Mouse (Mus musculus): ENCODE measurements around the gene Asrgl1. TPM values are rescaled to one million over a fixed set of nuclear protein-coding genes. Genes with fewer than 3 reads are reported as not detected.
"Not testable (repeated sequence)": the region's sequence is repeated elsewhere in the genome, so short reads cannot be mapped to it uniquely, and the experiment has no call there.

Asrgl1 gene
- polyA plus RNA-seq, 1 experiment from 2014 or later = 10.7 TPM

DNA sequence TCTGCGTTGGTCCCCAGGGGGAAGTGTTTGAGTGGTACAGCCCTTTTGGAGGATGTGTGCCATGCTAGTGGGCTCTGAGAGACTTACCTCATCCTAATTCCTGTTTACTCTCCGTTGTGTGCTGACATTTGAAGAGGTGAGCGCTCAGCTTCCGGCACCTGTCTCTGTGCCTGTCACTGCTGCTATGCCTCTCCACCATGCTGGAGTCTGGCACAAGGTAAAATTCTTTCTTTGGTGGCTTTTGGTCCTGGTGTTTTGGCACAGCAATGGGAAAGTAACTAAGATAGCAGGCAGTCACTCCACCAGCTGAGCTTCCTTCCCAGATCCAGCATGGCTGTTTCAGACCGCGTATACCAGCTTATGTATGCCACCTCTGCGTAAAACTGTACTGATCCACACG is 35.7 kb downstream of the Asrgl1 start:
- H3K4me2 ChIP-seq (ENCODE audit: low read length) = no peak overlapping the region
- no peak for DNase-seq (ENCODE audit: low spot score)
- no peaks in the 10 kb centered on the region for H3K36me3 ChIP-seq (ENCODE audit: control insufficient read depth, insufficient read depth, low read length)
- no peak overlapping the region for H3K27ac ChIP-seq (ENCODE audit: low read depth)
- no peaks in the 10 kb centered on the region for H3K27me3 ChIP-seq (replicated peaks; ENCODE audit: control insufficient read depth, insufficient read depth, low read length)
- 87% methylated on average over 8 of the region's 8 CpGs for WGBS
- H3K9me3 ChIP-seq (ENCODE audit: control insufficient read depth, low read length) = no peaks in the 10 kb centered on the region
- no peak overlapping the region for H3K4me3 ChIP-seq (ENCODE audit: low read depth, low read length)
- H3K4me1 ChIP-seq (replicated peaks; ENCODE audit: control insufficient read depth, insufficient read depth, low read length) = 0 out of 2 replicates have a peak, but pooled peaks cover under 1% of the 10 kb centered on the region
- H3K9ac ChIP-seq (ENCODE audit: low read length) = no peak overlapping the region
- no peak for ATAC-seq (replicated peaks; ENCODE audit: low FRiP score, low TSS enrichment, low read depth)

GRCm38 (mm10) chr19:9097441-9097840 is 38.0 kb downstream of the Asrgl1 start:
- WGBS = 85% methylated on average over 13 of the region's 13 CpGs
- no peak overlapping the region for H3K9ac ChIP-seq (ENCODE audit: low read length)
- no peak overlapping the region for H3K27ac ChIP-seq (ENCODE audit: low read depth)
- H3K4me1 ChIP-seq (replicated peaks; ENCODE audit: control insufficient read depth, insufficient read depth, low read length) = no peaks in the 10 kb centered on the region
- ATAC-seq (replicated peaks; ENCODE audit: low FRiP score, low TSS enrichment, low read depth) (no peak), DNase-seq (ENCODE audit: low spot score) (no peak)
- H3K27me3 ChIP-seq (replicated peaks; ENCODE audit: control insufficient read depth, insufficient read depth, low read length) = no peaks in the 10 kb centered on the region
- no peak overlapping the region for H3K4me2 ChIP-seq (ENCODE audit: low read length)
- no peaks in the 10 kb centered on the region for H3K9me3 ChIP-seq (ENCODE audit: control insufficient read depth, low read length)
- H3K36me3 ChIP-seq (ENCODE audit: control insufficient read depth, insufficient read depth, low read length) = no peaks in the 10 kb centered on the region
- no peak overlapping the region for H3K4me3 ChIP-seq (ENCODE audit: low read depth, low read length)

- WGBS = 64% methylated on average over 5 of the region's 5 CpGs
Measured at GRCm38 (mm10) chr19:9095111-9095510, 40.3 kb downstream of the Asrgl1 start.

DNA sequence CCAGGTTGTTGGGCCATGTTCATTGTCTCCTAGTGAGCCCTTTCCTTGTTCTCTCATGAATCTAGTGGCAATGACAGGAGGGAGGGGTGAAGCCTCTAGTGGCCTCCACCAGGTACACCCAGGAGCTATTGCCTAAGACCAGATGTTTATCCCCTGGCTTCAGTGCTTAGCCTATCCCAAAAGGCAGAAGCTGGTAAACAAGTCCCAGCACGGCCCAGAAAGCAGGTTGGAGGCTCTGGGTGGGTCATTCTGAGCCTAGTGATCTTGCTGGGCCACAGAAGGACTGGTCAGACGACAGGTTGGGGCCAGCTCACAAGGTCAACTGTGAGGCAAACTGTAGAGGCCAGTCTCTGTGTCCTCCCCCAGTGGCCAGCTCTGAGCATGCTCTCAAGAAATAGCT is 44.7 kb downstream of the Asrgl1 start:
- no peak for DNase-seq (ENCODE audit: low spot score)
- H3K9me3 ChIP-seq (ENCODE audit: control insufficient read depth, low read length) = no peaks in the 10 kb centered on the region
- 60% methylated on average over 2 of the region's 2 CpGs for WGBS

More at GRCm38 (mm10) chr19:9095111-9095510, 40.3 kb downstream of the Asrgl1 start:
- Histone ChIP-seq H3K4me1 (replicated peaks; ENCODE audit: control insufficient read depth, insufficient read depth, low read length) (no peaks in the 10 kb centered on the region), H3K4me3 (ENCODE audit: low read depth, low read length) (no peak overlapping the region), H3K9me3 (ENCODE audit: control insufficient read depth, low read length) (no peaks in the 10 kb centered on the region), H3K27ac (ENCODE audit: low read depth) (no peak overlapping the region), H3K4me2 (ENCODE audit: low read length) (no peak overlapping the region), H3K9ac (ENCODE audit: low read length) (no peak overlapping the region), H3K36me3 (ENCODE audit: control insufficient read depth, insufficient read depth, low read length) (no peaks in the 10 kb centered on the region), H3K27me3 (replicated peaks; ENCODE audit: control insufficient read depth, insufficient read depth, low read length) (no peaks in the 10 kb centered on the region)
- DNase-seq (ENCODE audit: low spot score) (no peak), ATAC-seq (replicated peaks; ENCODE audit: low FRiP score, low TSS enrichment, low read depth) (no peak)

DNA sequence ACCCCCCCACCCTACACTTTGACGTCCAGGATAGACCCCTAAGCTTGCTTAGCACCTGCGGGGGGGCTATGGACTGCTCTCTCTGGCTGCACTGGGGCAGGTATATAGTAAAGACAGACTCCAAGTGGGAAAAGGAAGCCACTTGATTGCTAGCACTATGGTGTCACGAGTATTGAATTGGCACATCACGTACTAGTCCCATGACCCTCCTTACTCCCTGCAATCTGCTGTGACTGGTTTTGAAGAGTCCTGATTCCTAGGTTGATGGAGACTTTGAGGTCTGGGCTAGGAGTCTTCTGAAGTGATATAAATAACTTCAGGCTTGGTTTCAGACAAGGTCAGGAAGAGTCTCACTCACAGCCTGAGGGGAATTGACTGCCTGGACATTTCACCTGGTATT is 45.2 kb downstream of the Asrgl1 start:
- H3K9ac ChIP-seq (ENCODE audit: low read length) = no peak overlapping the region
- WGBS = 70% methylated on average over 4 of the region's 4 CpGs
- no peak overlapping the region for H3K27ac ChIP-seq (ENCODE audit: low read depth)
- H3K4me2 ChIP-seq (ENCODE audit: low read length) = no peak overlapping the region
- H3K27me3 ChIP-seq (replicated peaks; ENCODE audit: control insufficient read depth, insufficient read depth, low read length) = no peaks in the 10 kb centered on the region
- H3K4me3 ChIP-seq (ENCODE audit: low read depth, low read length) = no peak overlapping the region
- ATAC-seq (replicated peaks; ENCODE audit: low FRiP score, low TSS enrichment, low read depth) (no peak), DNase-seq (ENCODE audit: low spot score) (no peak)
- no peaks in the 10 kb centered on the region for H3K36me3 ChIP-seq (ENCODE audit: control insufficient read depth, insufficient read depth, low read length)
- no peaks in the 10 kb centered on the region for H3K4me1 ChIP-seq (replicated peaks; ENCODE audit: control insufficient read depth, insufficient read depth, low read length)
- H3K9me3 ChIP-seq (ENCODE audit: control insufficient read depth, low read length) = no peaks in the 10 kb centered on the region

More for the DNA sequence above, 44.7 kb downstream of the Asrgl1 start:
- no peak overlapping the region for H3K27ac ChIP-seq (ENCODE audit: low read depth)
- no peaks in the 10 kb centered on the region for H3K27me3 ChIP-seq (replicated peaks; ENCODE audit: control insufficient read depth, insufficient read depth, low read length)
- H3K36me3 ChIP-seq (ENCODE audit: control insufficient read depth, insufficient read depth, low read length) = no peaks in the 10 kb centered on the region
- no peak overlapping the region for H3K4me2 ChIP-seq (ENCODE audit: low read length)
- no peaks in the 10 kb centered on the region for H3K4me1 ChIP-seq (replicated peaks; ENCODE audit: control insufficient read depth, insufficient read depth, low read length)
- ATAC-seq (replicated peaks; ENCODE audit: low FRiP score, low TSS enrichment, low read depth) = no peak
- no peak overlapping the region for H3K9ac ChIP-seq (ENCODE audit: low read length)
- H3K4me3 ChIP-seq (ENCODE audit: low read depth, low read length) = no peak overlapping the region

DNA sequence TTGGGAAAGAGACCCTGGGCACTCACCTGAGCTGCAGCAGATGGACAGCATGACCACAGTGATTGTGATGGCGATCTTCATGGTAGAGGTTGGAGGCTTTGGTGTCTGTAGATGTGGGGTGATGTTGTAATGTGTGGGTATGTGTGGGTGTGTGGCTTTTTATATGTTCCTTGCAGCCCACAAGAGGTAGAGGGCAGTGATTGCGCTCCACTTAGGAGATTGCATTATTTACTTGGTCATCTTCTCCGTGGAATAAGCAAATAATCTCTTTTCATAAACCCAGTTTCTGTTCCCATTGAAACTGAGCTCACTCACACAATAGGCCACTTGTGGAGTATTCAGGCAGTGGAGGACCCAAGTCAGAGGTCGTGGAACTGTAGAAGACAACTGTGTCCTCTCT is 47.6 kb downstream of the Asrgl1 start, which contains the start of gene Scgb1a1:
Gene Scgb1a1 (minus strand): TSS at position 138 of the 400 bp plus-strand sequence.
- H3K9me3 ChIP-seq (ENCODE audit: control insufficient read depth, low read length) = no peaks in the 10 kb centered on the region
- H3K9ac ChIP-seq (ENCODE audit: low read length) = no peak within 1 kb of the TSS
- no peak within 1 kb of the TSS for H3K4me3 ChIP-seq (ENCODE audit: low read depth, low read length)
- H3K36me3 ChIP-seq (ENCODE audit: control insufficient read depth, insufficient read depth, low read length) = no peaks in the 10 kb centered on the region
- ATAC-seq (replicated peaks; ENCODE audit: low FRiP score, low TSS enrichment, low read depth) (no peak), DNase-seq (ENCODE audit: low spot score) (no peak)
- no peak within 1 kb of the TSS for H3K27ac ChIP-seq (ENCODE audit: low read depth)
- WGBS = 83% methylated on average over 4 of the region's 4 CpGs
- no peaks in the 10 kb centered on the region for H3K4me1 ChIP-seq (replicated peaks; ENCODE audit: control insufficient read depth, insufficient read depth, low read length)
- H3K27me3 ChIP-seq (replicated peaks; ENCODE audit: control insufficient read depth, insufficient read depth, low read length) = no peaks in the 10 kb centered on the region
- no peak within 1 kb of the TSS for H3K4me2 ChIP-seq (ENCODE audit: low read length)

DNA sequence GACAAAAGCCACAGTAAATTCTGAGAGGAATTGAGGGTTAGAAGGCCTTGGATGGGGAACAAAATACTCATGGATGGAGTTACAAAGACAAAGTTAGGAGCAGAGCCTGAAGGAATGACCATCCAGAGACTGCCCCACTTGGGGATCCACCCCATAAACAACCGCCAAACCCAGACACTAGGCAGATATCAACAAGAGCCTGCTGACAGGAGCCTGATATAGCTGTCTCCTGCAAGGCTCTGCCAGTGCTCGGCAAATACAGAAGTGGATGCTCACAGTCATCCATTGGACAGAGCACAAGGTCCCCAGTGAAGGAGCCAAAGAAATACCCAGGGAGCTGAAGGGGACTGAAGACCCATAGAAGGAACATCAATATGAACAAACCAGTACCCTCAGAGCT is 51.5 kb downstream of the Asrgl1 start:
- H3K9ac ChIP-seq (ENCODE audit: low read length); H3K4me2 ChIP-seq (ENCODE audit: low read length); H3K9me3 ChIP-seq (ENCODE audit: control insufficient read depth, low read length); ATAC-seq (replicated peaks; ENCODE audit: low FRiP score, low TSS enrichment, low read depth); DNase-seq (ENCODE audit: low spot score); H3K36me3 ChIP-seq (ENCODE audit: control insufficient read depth, insufficient read depth, low read length); H3K27ac ChIP-seq (ENCODE audit: low read depth); H3K27me3 ChIP-seq (replicated peaks; ENCODE audit: control insufficient read depth, insufficient read depth, low read length); H3K4me3 ChIP-seq (ENCODE audit: low read depth, low read length): not testable (repeated sequence)
- peaks cover 10% of the 10 kb centered on the region for H3K4me1 ChIP-seq (replicated peaks; ENCODE audit: control insufficient read depth, insufficient read depth, low read length)
- 30% methylated on average over 2 of the region's 2 CpGs for WGBS

GRCm38 (mm10) chr19:9083010-9083355 is 52.5 kb downstream of the Asrgl1 start:
- Histone ChIP-seq H3K9me3 (ENCODE audit: control insufficient read depth, low read length) (no peaks in the 10 kb centered on the region), H3K4me3 (ENCODE audit: low read depth, low read length) (no peak overlapping the region), H3K4me2 (ENCODE audit: low read length) (peak overlapping the region; percentile 27; the same call in 1 of the 2 replicates), H3K4me1 (replicated peaks; ENCODE audit: control insufficient read depth, insufficient read depth, low read length) (peaks cover 10% of the 10 kb centered on the region), H3K36me3 (ENCODE audit: control insufficient read depth, insufficient read depth, low read length) (no peaks in the 10 kb centered on the region), H3K9ac (ENCODE audit: low read length) (no peak overlapping the region; the same call in 1 of the 2 replicates), H3K27ac (ENCODE audit: low read depth) (no peak overlapping the region), H3K27me3 (replicated peaks; ENCODE audit: control insufficient read depth, insufficient read depth, low read length) (no peaks in the 10 kb centered on the region)
- no peak for DNase-seq (ENCODE audit: low spot score)
- WGBS = 78% methylated on average over 2 of the region's 2 CpGs
- no peak for ATAC-seq (replicated peaks; ENCODE audit: low FRiP score, low TSS enrichment, low read depth)

DNA sequence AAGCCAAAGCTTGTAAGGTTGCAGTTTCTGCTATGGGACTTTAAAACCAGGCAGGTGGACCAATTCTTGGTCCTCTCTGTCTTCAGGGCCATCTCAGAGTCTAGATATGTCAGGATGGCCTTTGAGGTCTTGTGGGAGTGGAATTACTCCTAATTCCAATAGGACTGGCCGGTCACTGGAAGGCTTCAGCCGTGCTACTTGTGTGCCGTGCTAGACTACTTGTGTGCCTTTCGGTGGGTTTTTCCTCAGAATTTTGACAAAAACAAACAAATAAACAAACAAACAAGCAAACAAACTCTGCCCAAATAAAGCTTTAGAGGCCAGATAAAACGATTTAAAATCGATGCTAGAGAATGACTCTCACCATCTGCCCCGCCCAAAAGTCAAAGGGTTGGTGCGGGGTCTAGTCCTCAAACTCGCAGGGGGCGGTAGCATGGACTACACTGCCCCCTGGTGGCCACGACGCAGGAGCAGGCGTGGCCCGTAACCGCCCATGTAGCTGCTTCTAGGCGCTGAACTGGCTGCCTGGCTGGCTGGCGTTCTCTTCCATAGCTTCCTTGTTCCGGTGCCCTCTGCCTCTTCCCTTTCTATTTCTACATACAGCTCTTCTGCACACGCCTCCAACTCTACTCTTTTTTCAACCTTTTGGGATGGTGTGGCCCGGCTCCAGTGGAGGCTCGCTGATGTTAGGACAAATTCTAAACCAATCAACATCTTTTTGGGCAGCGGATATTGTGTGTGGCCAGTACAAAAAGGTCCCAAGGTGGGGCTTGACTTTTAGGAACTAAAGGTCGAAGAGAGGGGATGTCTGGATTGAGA is 53.0 kb downstream of the Asrgl1 start:
- H3K27me3 ChIP-seq (replicated peaks; ENCODE audit: control insufficient read depth, insufficient read depth, low read length) = no peaks in the 10 kb centered on the region
- H3K36me3 ChIP-seq (ENCODE audit: control insufficient read depth, insufficient read depth, low read length) = no peaks in the 10 kb centered on the region
- peaks cover 14% of the 10 kb centered on the region for H3K4me1 ChIP-seq (replicated peaks; ENCODE audit: control insufficient read depth, insufficient read depth, low read length)
- peak overlapping the region; percentile 27 for H3K4me2 ChIP-seq (ENCODE audit: low read length)
- no peaks in the 10 kb centered on the region for H3K9me3 ChIP-seq (ENCODE audit: control insufficient read depth, low read length)
- DNase-seq (ENCODE audit: low spot score) (peak; percentile 89), ATAC-seq (replicated peaks; ENCODE audit: low FRiP score, low TSS enrichment, low read depth) (peak; percentile 87)
- peak overlapping the region; percentile 3; the same call in 1 of the 2 replicates for H3K27ac ChIP-seq (ENCODE audit: low read depth)
- WGBS = 14% methylated on average over 23 of the region's 23 CpGs
- 0 out of 2 replicates have a peak overlapping the region, but pooled peaks have one; percentile 2 for H3K4me3 ChIP-seq (ENCODE audit: low read depth, low read length)
- H3K9ac ChIP-seq (ENCODE audit: low read length) = peak overlapping the region; percentile 32; the same call in 1 of the 2 replicates

All from intestine, embryonic 14.5 days (tissue).